15 mouse cellular contexts compared by ENCODE assay signal in genomic region chr15:31785022-31785421, GRCm38 (mm10).
A peak's percentile ranks its signal among the peaks of the same experiment; 100 is the strongest.
DNase-seq lines count a peak whose midpoint lies in the region; ATAC-seq and TF ChIP-seq lines count a peak whose summit lies in the region.
"Had no signal": no experiment of that assay in that cellular context is flagged by ENCODE, and none has a peak within 500 bp of the region (broad histone marks: within the 10 kb centered on the region; RNA-seq: fewer than 3 reads in every experiment).

No protein-coding gene starts in this region.

- no peak for TF ChIP-seq EP300 in heart, adult 2 months (IDR thresholded peaks at IDR 0.05; ENCODE audit: insufficient read depth, low read depth, low read length)
- TF ChIP-seq EP300 in liver, postnatal 0 days (IDR thresholded peaks at IDR 0.05; ENCODE audit: low read depth) = no peak
- TF ChIP-seq EP300 in ES-Bruce4 (IDR thresholded peaks at IDR 0.05; ENCODE audit: insufficient read depth, low read depth, low read length) = no peak

- no peak for ATAC-seq in liver, postnatal 0 days

- no peaks in the 10 kb centered on the region for H3K27me3 ChIP-seq in heart, adult 2 months (ENCODE audit: control insufficient read depth, insufficient read depth, low read length)
- no peaks in the 10 kb centered on the region for H3K27me3 ChIP-seq in liver, postnatal 0 days (ENCODE audit: insufficient read depth, low read length)
- H3K27me3 ChIP-seq in ES-Bruce4 (ENCODE audit: control insufficient read depth, insufficient read depth, low read length, poor library complexity, severe bottlenecking) = no peaks in the 10 kb centered on the region
- H3K27me3 ChIP-seq: heart, embryonic 12.5 days; limb, embryonic 12.5 days had no signal

- no peaks in the 10 kb centered on the region for H3K4me1 ChIP-seq in heart, adult 2 months (ENCODE audit: control insufficient read depth, insufficient read depth, low read length)
- no peaks in the 10 kb centered on the region for H3K4me1 ChIP-seq in liver, postnatal 0 days (ENCODE audit: insufficient read depth)
- H3K4me1 ChIP-seq in ES-Bruce4 (ENCODE audit: control insufficient read depth, insufficient read depth, low read length) = no peaks in the 10 kb centered on the region
- H3K4me1 ChIP-seq: heart, embryonic 12.5 days; limb, embryonic 12.5 days had no signal

- H3K79me2 ChIP-seq in heart, adult 2 months (replicated peaks; ENCODE audit: control insufficient read depth, insufficient read depth, low read length) = no peaks in the 10 kb centered on the region

- intact Hi-C loops in heart, adult 2 months (cut with DNase I) = no loop called here

- no peak for TF ChIP-seq POLR2A in heart, adult 2 months (IDR thresholded peaks at IDR 0.05; ENCODE audit: insufficient read depth, low read depth, low read length)
- TF ChIP-seq POLR2A in ES-Bruce4 (IDR thresholded peaks at IDR 0.05; ENCODE audit: insufficient read depth, low read length) = no peak

- H3K27ac ChIP-seq in heart, adult 2 months = no peak overlapping the region
- H3K27ac ChIP-seq in liver, postnatal 0 days (ENCODE audit: low read depth) = no peak overlapping the region
- H3K27ac ChIP-seq in ES-Bruce4 (ENCODE audit: insufficient read depth, low read length) = no peak overlapping the region
- H3K27ac ChIP-seq: hindbrain, embryonic 14.5 days; limb, embryonic 12.5 days had no signal

- no peaks in the 10 kb centered on the region for H3K36me3 ChIP-seq in heart, adult 2 months (ENCODE audit: control insufficient read depth, insufficient read depth, low read length)
- H3K36me3 ChIP-seq in liver, postnatal 0 days (replicated peaks; ENCODE audit: insufficient read depth, low read length) = no peaks in the 10 kb centered on the region
- no peaks in the 10 kb centered on the region for H3K36me3 ChIP-seq in ES-Bruce4 (ENCODE audit: control insufficient read depth, insufficient read depth, low read length, poor library complexity, severe bottlenecking)
- H3K36me3 ChIP-seq: heart, embryonic 12.5 days; limb, embryonic 12.5 days had no signal

- H3K4me3 ChIP-seq in heart, adult 2 months = no peak overlapping the region
- H3K4me3 ChIP-seq in liver, postnatal 0 days (ENCODE audit: low read depth, low read length) = no peak overlapping the region
- H3K4me3 ChIP-seq in ES-Bruce4 (ENCODE audit: low read depth, low read length) = no peak overlapping the region
- H3K4me3 ChIP-seq: heart, embryonic 12.5 days; limb, embryonic 12.5 days had no signal

- no peak overlapping the region for H3K4me2 ChIP-seq in liver, postnatal 0 days (ENCODE audit: low read depth, low read length)
- H3K4me2 ChIP-seq: heart, embryonic 12.5 days; hindbrain, embryonic 14.5 days; limb, embryonic 12.5 days had no signal

- no peak overlapping the region for H3K9ac ChIP-seq in heart, adult 2 months (ENCODE audit: low read depth, low read length)
- H3K9ac ChIP-seq in liver, postnatal 0 days (replicated peaks) = no peak overlapping the region
- H3K9ac ChIP-seq in ES-Bruce4 (ENCODE audit: low read depth, poor library complexity, severe bottlenecking) = no peak overlapping the region
- H3K9ac ChIP-seq: heart, embryonic 12.5 days; hindbrain, embryonic 14.5 days; limb, embryonic 12.5 days had no signal

- TF ChIP-seq CTCF in heart, adult 2 months (IDR thresholded peaks at IDR 0.05) = peak; percentile 55
- peak; percentile 48 for TF ChIP-seq CTCF in liver, postnatal 0 days (IDR thresholded peaks at IDR 0.05; ENCODE audit: low read depth)
- TF ChIP-seq CTCF in ES-Bruce4 (IDR thresholded peaks at IDR 0.05; ENCODE audit: low read depth, low read length) = peak; percentile 48

- 0 out of 2 replicates have a peak, but pooled peaks cover 2% of the 10 kb centered on the region for H3K9me3 ChIP-seq in liver, postnatal 0 days (ENCODE audit: low read length)
- H3K9me3 ChIP-seq in ES-Bruce4 (replicated peaks; ENCODE audit: control insufficient read depth, insufficient read depth, low read length, poor library complexity, severe bottlenecking) = no peaks in the 10 kb centered on the region

- WGBS in heart, adult 2 months = 73% methylated on average over 3 of the region's 3 CpGs
- WGBS in liver, postnatal 0 days (ENCODE audit: insufficient replicate concordance) = 73% methylated on average over 3 of the region's 3 CpGs

- no peak for DNase-seq in heart, adult 2 months
- DNase-seq in heart, adult 11 months = no peak
- no peak for DNase-seq in liver, postnatal 0 days
- DNase-seq in liver = no peak
- peak; percentile 16 for DNase-seq in brain, adult 2 months (ENCODE audit: low read depth, low spot score)
- DNase-seq in spleen, adult 18-20 months = no peak
- no peak for DNase-seq in spleen, postnatal 14 days (ENCODE audit: low spot score in 2 of 2)
- DNase-seq: cerebellum, adult 9-10 months; kidney, postnatal 14 days; right cerebral cortex, postnatal 14 days; thymus, postnatal 4 days had no signal
